In genomic region chr11:107044321-107044720, GRCm38 (mm10) we compare ENCODE assay signal across 9 mouse cellular contexts. TPM values are rescaled to one million over a fixed set of nuclear protein-coding genes. Genes with fewer than 3 reads are reported as not detected.
DNase-seq lines count a peak whose midpoint lies in the region; ATAC-seq and TF ChIP-seq lines count a peak whose summit lies in the region.
"Had no signal": no experiment of that assay in that cellular context is flagged by ENCODE, and none has a peak within 500 bp of the region (broad histone marks: within the 10 kb centered on the region; RNA-seq: fewer than 3 reads in every experiment).

No protein-coding gene starts in this region.

- no peak overlapping the region for H3K9ac ChIP-seq in hindbrain, embryonic 11.5 days (ENCODE audit: low read depth, low read length)
- no peak overlapping the region for H3K9ac ChIP-seq in hindbrain, embryonic 16.5 days (ENCODE audit: low read depth, low read length)
- H3K9ac ChIP-seq: midbrain, embryonic 12.5 days had no signal

- no peak for ATAC-seq in hindbrain, embryonic 11.5 days (ENCODE audit: low FRiP score)
- ATAC-seq in hindbrain, embryonic 16.5 days = no peak
- peak; percentile 90 for ATAC-seq in G1E (ENCODE audit: extremely low read depth, insufficient number of reproducible peaks, low FRiP score, poor library complexity, severe bottlenecking)

- H3K36me3 ChIP-seq in hindbrain, embryonic 11.5 days (ENCODE audit: control insufficient read depth, insufficient read depth, low read length) = peaks cover 6% of the 10 kb centered on the region
- H3K36me3 ChIP-seq in hindbrain, embryonic 16.5 days (ENCODE audit: control insufficient read depth, insufficient read depth, low read length) = peaks cover 28% of the 10 kb centered on the region
- H3K36me3 ChIP-seq in G1E (replicated peaks) = peaks cover 74% of the 10 kb centered on the region

- no peaks in the 10 kb centered on the region for H3K27me3 ChIP-seq in hindbrain, embryonic 11.5 days (ENCODE audit: control insufficient read depth, insufficient read depth, low read length)
- H3K27me3 ChIP-seq in hindbrain, embryonic 16.5 days (replicated peaks; ENCODE audit: control insufficient read depth, insufficient read depth, low read length) = no peaks in the 10 kb centered on the region
- H3K27me3 ChIP-seq in G1E (ENCODE audit: insufficient read depth, low read length) = no peaks in the 10 kb centered on the region
- H3K27me3 ChIP-seq: midbrain, embryonic 12.5 days had no signal

- H3K4me3 ChIP-seq in hindbrain, embryonic 11.5 days (ENCODE audit: low read depth, low read length) = no peak overlapping the region
- no peak overlapping the region for H3K4me3 ChIP-seq in hindbrain, embryonic 16.5 days (ENCODE audit: low read length)
- H3K4me3 ChIP-seq in G1E (ENCODE audit: low read depth, low read length) = no peak overlapping the region
- no peak overlapping the region for H3K4me3 ChIP-seq in gastrocnemius, adult 2 months
- H3K4me3 ChIP-seq in layer of hippocampus, adult 2 months = no peak overlapping the region
- H3K4me3 ChIP-seq: midbrain, embryonic 12.5 days had no signal

- no peaks in the 10 kb centered on the region for H3K9me3 ChIP-seq in hindbrain, embryonic 11.5 days (ENCODE audit: control insufficient read depth, low read length)
- H3K9me3 ChIP-seq in hindbrain, embryonic 16.5 days (ENCODE audit: control insufficient read depth, low read length) = no peaks in the 10 kb centered on the region
- H3K9me3 ChIP-seq in G1E (replicated peaks) = no peaks in the 10 kb centered on the region
- H3K9me3 ChIP-seq: midbrain, embryonic 12.5 days had no signal

- no peak overlapping the region for H3K4me2 ChIP-seq in hindbrain, embryonic 11.5 days (replicated peaks; ENCODE audit: low read depth, low read length)
- H3K4me2 ChIP-seq in hindbrain, embryonic 16.5 days (ENCODE audit: low read length) = no peak overlapping the region
- H3K4me2 ChIP-seq: midbrain, embryonic 12.5 days had no signal

- TF ChIP-seq CTCF in G1E (IDR thresholded peaks at IDR 0.05; ENCODE audit: low read depth, low read length) = peak; percentile 87
- TF ChIP-seq CTCF in gastrocnemius, adult 2 months (IDR thresholded peaks at IDR 0.05) = peak; percentile 79
- TF ChIP-seq CTCF in layer of hippocampus, adult 2 months (conservative IDR thresholded peaks at IDR 0.05) = peak; percentile 89

- peak; percentile 82 for DNase-seq in hindbrain, embryonic 11.5 days (ENCODE audit: low spot score)
- peak; percentile 57 for DNase-seq in G1E (ENCODE audit: low spot score)
- peak; percentile 68 for DNase-seq in cerebellum, adult 11-12 months
- DNase-seq in gastrocnemius, adult 2 months = peak; percentile 72
- DNase-seq in layer of hippocampus, adult 2 months (ENCODE audit: low spot score in 2 of 2) = peak; percentile 68 to 75
- DNase-seq in lung, postnatal 25 days (ENCODE audit: low spot score) = peak; percentile 73
- DNase-seq in spleen, postnatal 14 days (ENCODE audit: low spot score in 2 of 2) = peak; percentile 53 to 69

- intact Hi-C loops in gastrocnemius, adult 2 months (cut with DNase I) = loop anchor here (5.0 kb wide), 1 partner anchor 192 kb away; no protein-coding TSS in a partner anchor

- no peaks in the 10 kb centered on the region for H3K4me1 ChIP-seq in hindbrain, embryonic 11.5 days (replicated peaks; ENCODE audit: control insufficient read depth, insufficient read depth, low read length)
- no peaks in the 10 kb centered on the region for H3K4me1 ChIP-seq in hindbrain, embryonic 16.5 days (ENCODE audit: control insufficient read depth, insufficient read depth, low read depth, low read length)
- peaks cover 14% of the 10 kb centered on the region for H3K4me1 ChIP-seq in G1E (ENCODE audit: insufficient read depth, low read depth, low read length)
- H3K4me1 ChIP-seq: midbrain, embryonic 12.5 days had no signal

- no peak overlapping the region for H3K27ac ChIP-seq in hindbrain, embryonic 11.5 days (ENCODE audit: low read depth, low read length)
- H3K27ac ChIP-seq in hindbrain, embryonic 16.5 days (ENCODE audit: low read depth, low read length) = no peak overlapping the region
- peak overlapping the region; percentile 71 for H3K27ac ChIP-seq in gastrocnemius, adult 2 months
- H3K27ac ChIP-seq in layer of hippocampus, adult 2 months = peak overlapping the region; percentile 24; the same call in 1 of the 2 replicates
- H3K27ac ChIP-seq: midbrain, embryonic 12.5 days had no signal

- WGBS in hindbrain, embryonic 11.5 days = 61% methylated on average over 5 of the region's 5 CpGs
- WGBS in hindbrain, embryonic 16.5 days = 47% methylated on average over 5 of the region's 5 CpGs

RNA-seq across cellular contexts. Expression of gene 1810010H24Rik, which starts 18.8 kb away (rescaled TPM):
- 2.7 and 3.3 TPM in 2 replicates for polyA plus RNA-seq in hindbrain, embryonic 11.5 days (2014; fragmentation: Nextera tagmentation; extraction: Ambion mirVana)
- 4.7 and 5.1 TPM in 2 replicates for polyA plus RNA-seq in hindbrain, embryonic 16.5 days (2015; fragmentation: Nextera tagmentation; extraction: Ambion mirVana)
- total RNA-seq in G1E (2014; fragmentation: Nextera tagmentation) (2.6 and 5.5 TPM in 2 replicates), G1E (2017) (0.87 and 1.3 TPM in 2 replicates)
- polyA plus RNA-seq in G1E (2012) = 0.62 and 0.63 TPM in 2 replicates
- 1 to 10 TPM in 1 of 2 experiments, under 1 TPM in 1; 0.86 to 1.3 TPM for total RNA-seq in gastrocnemius, adult 2 months (2021)
- 1 to 10 TPM; 3.1 to 3.5 TPM for total RNA-seq in layer of hippocampus, adult 2 months (2021)

RNA-seq across cellular contexts. Expression of gene Kpna2, which starts 45.0 kb away (rescaled TPM):
- 581 and 643 TPM in 2 replicates for polyA plus RNA-seq in hindbrain, embryonic 11.5 days (2014; fragmentation: Nextera tagmentation; extraction: Ambion mirVana)
- polyA plus RNA-seq in hindbrain, embryonic 16.5 days (2015; fragmentation: Nextera tagmentation; extraction: Ambion mirVana) = 132 and 165 TPM in 2 replicates
- total RNA-seq in G1E (2014; fragmentation: Nextera tagmentation) (302 and 432 TPM in 2 replicates), G1E (2017) (62.0 and 66.2 TPM in 2 replicates)
- 13.7 and 16.5 TPM in 2 replicates for polyA plus RNA-seq in G1E (2012)
- 10 to 100 TPM; 13.2 to 16.2 TPM for total RNA-seq in gastrocnemius, adult 2 months (2021)
- total RNA-seq in layer of hippocampus, adult 2 months (2021) = 10 to 100 TPM; 17.7 to 19.1 TPM

Comparison
In these comparisons a context has a peak if more than half of its experiments do, and no peak if none do; other contexts are left out.
1. H3K27ac ChIP-seq: peak in gastrocnemius, adult 2 months (single experiment) and layer of hippocampus, adult 2 months (single experiment); none in hindbrain, embryonic 11.5 days (single experiment) and hindbrain, embryonic 16.5 days (single experiment).
2. Peak in every context shown above with its lines, with median percentiles within 50 percentile points of each other: DNase-seq and CTCF ChIP-seq.